Mouse (Mus musculus): ENCODE data around the gene Cdhr2. TPM values are rescaled to one million over a fixed set of nuclear protein-coding genes. Genes with fewer than 3 reads are reported as not detected.
A peak's percentile ranks its signal among the peaks of the same experiment; 100 is the strongest.

Gene Cdhr2
- polyA plus RNA-seq, 1 experiment: not detected

DNA sequence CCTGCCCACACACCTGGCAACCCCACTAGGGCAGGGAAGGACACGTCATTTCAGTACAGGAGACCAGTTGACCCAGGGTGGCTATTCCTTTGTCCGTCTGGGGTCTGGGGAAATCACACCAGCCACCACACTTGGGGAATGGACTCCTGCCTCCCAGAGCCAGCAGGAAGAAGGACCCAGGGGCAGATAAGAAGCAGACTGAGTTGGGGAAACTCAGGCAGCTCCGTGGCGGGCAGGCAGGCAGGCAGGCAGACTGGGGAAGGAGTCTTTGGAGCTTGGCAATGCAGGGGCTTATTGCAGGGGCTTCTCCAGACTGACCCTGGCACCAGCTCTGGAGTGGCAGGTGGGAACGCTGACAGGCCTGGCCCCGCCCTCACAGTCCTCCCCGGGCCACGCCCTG is 20.0 kb upstream of the Cdhr2 start:
- no peaks in the 10 kb centered on the region for H3K27me3 ChIP-seq (replicated peaks)

DNA sequence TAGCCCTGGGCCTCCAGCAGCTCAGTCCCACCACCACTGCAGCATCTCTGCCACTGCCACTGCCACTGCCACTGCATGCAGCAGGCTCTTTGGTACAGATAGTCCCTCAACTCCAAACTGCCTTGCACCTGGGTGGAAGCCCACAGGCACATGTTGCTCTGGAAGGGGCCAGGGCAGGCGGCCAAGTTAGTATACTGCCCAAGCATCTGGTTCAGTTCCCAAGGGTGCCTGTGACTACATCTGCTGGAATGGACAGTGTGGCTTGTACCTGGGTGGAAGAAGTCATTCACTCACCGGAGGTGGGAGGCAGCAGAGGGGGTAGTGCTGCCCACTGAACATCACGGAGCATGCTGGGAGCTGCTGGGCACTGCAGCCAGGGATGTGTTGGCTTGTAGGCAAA is 18.0 kb upstream of the Cdhr2 start:
- no peak overlapping the region for H3K4me3 ChIP-seq (replicated peaks)
- H3K9me3 ChIP-seq: no peaks in the 10 kb centered on the region
- H3K4me1 ChIP-seq: peaks cover 68% of the 10 kb centered on the region
- H3K27me3 ChIP-seq (replicated peaks): no peaks in the 10 kb centered on the region
- TF ChIP-seq GATA1 (IDR thresholded peaks at IDR 0.05; ENCODE audit: borderline replicate concordance, low read length): no peak
- TF ChIP-seq FLI1 (IDR thresholded peaks at IDR 0.05; ENCODE audit: low read length): no peak
- H3K36me3 ChIP-seq (replicated peaks; ENCODE audit: low read length): peaks cover 77% of the 10 kb centered on the region

More for the DNA sequence above, 20.0 kb upstream of the Cdhr2 start:
- Histone ChIP-seq H3K9me3 (no peaks in the 10 kb centered on the region), H3K4me3 (replicated peaks) (no peak overlapping the region), H3K36me3 (replicated peaks; ENCODE audit: low read length) (peaks cover 83% of the 10 kb centered on the region), H3K4me1 (peaks cover 61% of the 10 kb centered on the region)
- no peak for TF ChIP-seq GATA1 (IDR thresholded peaks at IDR 0.05; ENCODE audit: borderline replicate concordance, low read length)
- no peak for TF ChIP-seq FLI1 (IDR thresholded peaks at IDR 0.05; ENCODE audit: low read length)

DNA sequence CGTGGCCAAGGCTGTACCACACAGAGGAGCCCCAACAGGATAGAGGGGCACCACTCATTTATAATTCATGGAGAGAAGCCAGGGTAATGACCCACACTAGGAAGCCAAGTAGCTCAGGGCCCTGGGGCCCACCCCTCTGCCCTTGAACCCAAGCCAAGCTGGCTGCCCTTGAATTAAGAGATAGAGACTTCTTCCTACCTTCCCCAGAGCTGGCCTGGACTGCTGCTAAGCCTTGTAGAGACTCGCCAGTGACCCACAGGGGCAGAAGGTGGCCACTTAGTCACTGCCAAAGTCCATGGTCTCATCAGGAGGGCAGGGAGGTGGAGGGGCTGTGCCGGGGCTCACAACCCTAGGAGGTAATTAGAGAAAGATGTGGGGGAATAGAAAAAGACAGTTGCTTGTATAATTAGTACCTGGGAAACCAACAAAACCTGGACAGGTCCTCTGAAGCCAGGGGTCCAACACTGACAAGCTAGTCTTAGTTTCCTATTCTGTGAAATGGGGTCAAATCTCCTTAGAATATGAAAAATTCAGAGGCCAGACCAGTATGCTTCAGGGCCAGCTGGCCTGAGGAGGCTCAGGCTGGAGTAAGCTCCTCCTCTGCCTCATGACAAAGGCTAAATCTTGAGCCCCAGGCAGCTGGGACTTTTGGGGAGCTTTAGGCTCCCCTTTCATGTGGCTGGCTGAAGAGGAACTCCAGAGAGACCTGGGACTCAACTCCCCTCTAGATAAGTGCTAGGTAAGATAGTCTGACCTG is 16.9 kb upstream of the Cdhr2 start:
- TF ChIP-seq FLI1 (IDR thresholded peaks at IDR 0.05; ENCODE audit: low read length) (no peak), GATA1 (IDR thresholded peaks at IDR 0.05; ENCODE audit: borderline replicate concordance, low read length) (no peak)
- no peaks in the 10 kb centered on the region for H3K27me3 ChIP-seq (replicated peaks)
- H3K4me1 ChIP-seq: peaks cover 78% of the 10 kb centered on the region
- H3K4me3 ChIP-seq (replicated peaks): peak overlapping the region; percentile 100
- H3K36me3 ChIP-seq (replicated peaks; ENCODE audit: low read length): peaks cover 67% of the 10 kb centered on the region
- H3K9me3 ChIP-seq: no peaks in the 10 kb centered on the region

DNA sequence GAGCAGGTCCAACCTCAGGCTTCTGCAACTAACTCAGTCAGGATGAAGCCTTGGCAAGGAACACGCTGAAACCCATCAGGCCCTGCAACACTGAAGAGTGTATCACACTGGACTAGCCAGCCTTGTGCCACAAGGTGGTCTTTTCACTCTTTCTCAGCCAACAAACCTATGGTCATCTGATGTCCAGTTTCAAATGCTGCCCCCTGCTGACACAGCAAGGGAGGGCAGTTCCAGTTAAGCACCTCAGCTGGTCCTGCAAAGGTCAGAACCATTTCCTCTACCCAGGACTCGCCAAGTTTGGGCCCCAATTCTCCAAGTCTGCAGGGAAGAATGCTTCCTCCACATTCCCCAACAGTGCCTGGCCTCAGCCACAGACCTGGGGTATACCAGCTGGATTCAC is 16.1 kb upstream of the Cdhr2 start:
- peaks cover 84% of the 10 kb centered on the region for H3K4me1 ChIP-seq
- H3K36me3 ChIP-seq (replicated peaks; ENCODE audit: low read length): peaks cover 59% of the 10 kb centered on the region
- no peak for TF ChIP-seq GATA1 (IDR thresholded peaks at IDR 0.05; ENCODE audit: borderline replicate concordance, low read length)
- no peak for TF ChIP-seq FLI1 (IDR thresholded peaks at IDR 0.05; ENCODE audit: low read length)
- H3K27me3 ChIP-seq (replicated peaks): no peaks in the 10 kb centered on the region
- peak overlapping the region; percentile 100 for H3K4me3 ChIP-seq (replicated peaks)
- H3K9me3 ChIP-seq: no peaks in the 10 kb centered on the region

DNA sequence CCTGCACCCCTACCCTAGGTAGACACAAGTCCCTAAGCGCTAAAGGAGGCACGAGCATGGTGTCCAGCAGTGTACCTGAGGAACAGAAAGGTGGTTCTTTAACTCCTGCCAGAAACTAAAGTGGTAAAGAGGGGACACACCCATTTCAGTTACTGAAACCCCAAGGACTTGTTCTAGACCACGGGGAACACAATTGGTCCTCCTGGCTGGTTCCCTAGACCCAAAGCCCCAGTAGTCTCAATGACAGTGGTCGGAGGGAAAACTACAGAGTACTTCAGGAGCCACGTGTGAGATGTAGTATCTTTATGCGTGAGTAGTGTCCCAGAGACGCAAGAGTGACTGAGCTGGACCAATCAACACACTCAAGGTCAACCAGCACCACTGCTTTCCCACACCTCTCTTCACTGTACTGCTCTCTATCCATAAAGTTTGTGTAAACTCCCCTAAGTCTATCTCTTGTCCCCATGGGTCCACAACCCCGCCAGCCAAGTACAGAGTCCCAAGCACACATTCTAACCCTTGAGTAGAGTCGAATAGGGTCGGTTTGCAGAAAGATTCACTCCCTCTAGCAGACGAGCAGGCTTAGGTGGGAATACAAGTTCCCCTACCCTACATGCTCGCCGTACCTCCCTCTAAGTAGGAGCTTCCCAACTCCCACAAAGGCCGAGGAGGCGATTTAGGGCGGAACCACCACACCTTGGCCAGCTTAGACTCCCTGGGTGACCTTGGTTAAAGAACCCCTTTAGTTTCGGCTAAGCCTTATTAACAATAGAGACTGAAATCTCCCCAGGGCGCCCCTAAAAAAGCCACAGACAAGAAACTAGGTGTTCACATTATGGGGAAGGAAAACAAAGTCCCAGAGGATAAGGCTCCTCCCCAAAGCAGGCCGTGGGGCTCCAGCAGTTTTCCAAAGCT is 14.9 kb upstream of the Cdhr2 start:
- peak overlapping the region; percentile 100 for H3K4me3 ChIP-seq (replicated peaks)
- no peaks in the 10 kb centered on the region for H3K9me3 ChIP-seq
- H3K27me3 ChIP-seq (replicated peaks): no peaks in the 10 kb centered on the region
- no peak for TF ChIP-seq GATA1 (IDR thresholded peaks at IDR 0.05; ENCODE audit: borderline replicate concordance, low read length)
- TF ChIP-seq FLI1 (IDR thresholded peaks at IDR 0.05; ENCODE audit: low read length): no peak
- H3K36me3 ChIP-seq (replicated peaks; ENCODE audit: low read length): peaks cover 53% of the 10 kb centered on the region
- H3K4me1 ChIP-seq: peaks cover 85% of the 10 kb centered on the region

DNA sequence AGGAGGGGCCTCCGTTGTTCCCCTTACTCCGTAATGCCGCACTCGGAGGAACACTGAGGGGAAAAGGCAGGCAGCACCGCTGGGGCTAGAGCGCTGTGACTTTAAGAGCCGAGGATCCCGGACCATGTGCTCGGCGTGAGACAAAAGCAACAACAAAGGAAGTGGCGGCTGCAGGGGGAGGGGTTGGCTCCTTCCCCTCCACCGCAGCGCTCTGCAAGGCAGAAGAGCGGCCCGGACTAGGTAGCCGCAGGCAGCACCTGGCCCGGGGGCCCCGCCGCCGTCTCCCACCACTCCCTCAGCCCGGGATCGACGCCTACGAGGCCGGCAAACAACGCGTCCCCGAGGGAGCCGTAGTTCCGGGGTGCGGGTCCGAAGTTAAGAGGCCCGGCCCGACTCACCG is 14.2 kb upstream of the Cdhr2 start:
- Histone ChIP-seq H3K4me1 (peaks cover 85% of the 10 kb centered on the region), H3K36me3 (replicated peaks; ENCODE audit: low read length) (peaks cover 46% of the 10 kb centered on the region)
- no peak for TF ChIP-seq GATA1 (IDR thresholded peaks at IDR 0.05; ENCODE audit: borderline replicate concordance, low read length)
- TF ChIP-seq FLI1 (IDR thresholded peaks at IDR 0.05; ENCODE audit: low read length): no peak

DNA sequence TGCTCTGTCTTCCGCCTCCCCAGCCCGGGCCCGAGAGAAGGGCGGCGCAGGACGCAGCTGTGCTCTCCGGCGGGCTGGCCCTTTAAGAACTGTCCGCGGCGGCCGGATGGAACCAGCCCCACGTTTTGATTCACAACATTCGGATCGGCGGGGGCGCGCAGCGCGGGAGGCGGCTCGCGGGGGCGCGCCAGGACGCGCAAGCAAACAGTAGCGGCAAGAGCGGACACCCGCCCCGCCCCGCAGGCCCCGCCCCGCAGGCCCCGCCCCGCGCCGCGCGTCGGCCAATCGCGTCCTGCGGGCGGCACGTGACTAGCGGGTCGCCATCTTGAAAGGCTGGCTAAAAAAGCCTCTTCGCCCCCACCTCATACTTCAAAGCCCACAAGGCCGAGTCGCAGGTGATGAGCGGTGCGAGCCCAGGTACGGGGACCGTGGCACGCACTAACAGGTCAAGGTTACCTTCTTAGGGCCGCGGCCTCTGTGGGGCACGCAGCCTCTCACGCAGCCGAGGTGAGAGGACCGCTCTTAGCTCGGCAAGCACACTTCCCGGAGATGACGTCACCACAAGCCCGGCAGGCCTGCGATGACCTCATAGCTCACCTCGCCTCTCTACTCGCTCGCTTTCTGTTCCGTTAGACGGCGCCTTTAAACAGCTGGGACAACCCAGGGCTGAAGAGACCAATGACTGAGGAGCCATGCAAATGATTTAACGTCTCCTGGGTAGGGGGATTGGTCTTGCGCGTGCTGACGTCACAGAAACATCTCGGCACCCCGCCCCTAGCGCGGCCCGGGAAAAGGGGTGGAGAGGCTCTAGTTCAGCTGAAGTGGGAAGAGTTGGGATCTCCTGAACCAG is 13.5 kb upstream of the Cdhr2 start:
- H3K4me1 ChIP-seq: peaks cover 85% of the 10 kb centered on the region
- no peaks in the 10 kb centered on the region for H3K27me3 ChIP-seq (replicated peaks)
- TF ChIP-seq FLI1 (IDR thresholded peaks at IDR 0.05; ENCODE audit: low read length) (no peak), GATA1 (IDR thresholded peaks at IDR 0.05; ENCODE audit: borderline replicate concordance, low read length) (no peak)
- H3K4me3 ChIP-seq (replicated peaks): peak overlapping the region; percentile 100
- peaks cover 39% of the 10 kb centered on the region for H3K36me3 ChIP-seq (replicated peaks; ENCODE audit: low read length)
- no peaks in the 10 kb centered on the region for H3K9me3 ChIP-seq

More for the DNA sequence above, 14.2 kb upstream of the Cdhr2 start:
- H3K4me3 ChIP-seq (replicated peaks): peak overlapping the region; percentile 100
- no peaks in the 10 kb centered on the region for H3K9me3 ChIP-seq
- H3K27me3 ChIP-seq (replicated peaks): no peaks in the 10 kb centered on the region

DNA sequence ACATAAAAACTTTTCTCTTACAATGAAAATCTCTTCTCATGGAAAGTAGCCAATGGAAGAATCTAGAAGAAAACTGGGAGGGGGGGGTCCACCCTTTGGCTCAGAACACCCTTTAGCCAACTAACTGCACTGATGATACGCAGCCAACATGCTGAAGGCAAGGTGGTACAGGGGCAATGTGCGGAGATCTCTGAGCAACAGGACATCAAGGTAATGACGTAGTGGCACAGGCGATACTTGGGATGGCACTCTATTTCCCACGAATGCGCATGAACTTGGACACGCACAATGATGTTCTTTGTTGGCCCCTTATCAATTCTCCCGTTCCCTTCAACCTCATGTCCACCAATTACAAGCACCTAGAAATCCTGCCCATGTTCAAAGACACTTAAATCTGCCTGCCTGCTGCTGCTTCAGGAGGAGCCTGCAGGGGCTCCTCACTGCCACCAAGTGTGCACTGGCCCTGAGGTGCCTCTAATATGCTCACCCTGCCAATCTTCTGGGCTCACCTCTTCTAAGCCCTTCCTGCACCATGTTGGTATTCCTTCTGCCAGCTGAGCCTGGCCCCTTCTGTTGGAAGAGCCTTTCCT is 11.0 kb upstream of the Cdhr2 start:
- Histone ChIP-seq H3K4me3 (replicated peaks) (peak overlapping the region; percentile 40), H3K4me1 (peaks cover 71% of the 10 kb centered on the region), H3K9me3 (no peaks in the 10 kb centered on the region), H3K36me3 (replicated peaks; ENCODE audit: low read length) (peaks cover 15% of the 10 kb centered on the region), H3K27me3 (replicated peaks) (no peaks in the 10 kb centered on the region)
- TF ChIP-seq GATA1 (IDR thresholded peaks at IDR 0.05; ENCODE audit: borderline replicate concordance, low read length) (no peak), FLI1 (IDR thresholded peaks at IDR 0.05; ENCODE audit: low read length) (no peak)

DNA sequence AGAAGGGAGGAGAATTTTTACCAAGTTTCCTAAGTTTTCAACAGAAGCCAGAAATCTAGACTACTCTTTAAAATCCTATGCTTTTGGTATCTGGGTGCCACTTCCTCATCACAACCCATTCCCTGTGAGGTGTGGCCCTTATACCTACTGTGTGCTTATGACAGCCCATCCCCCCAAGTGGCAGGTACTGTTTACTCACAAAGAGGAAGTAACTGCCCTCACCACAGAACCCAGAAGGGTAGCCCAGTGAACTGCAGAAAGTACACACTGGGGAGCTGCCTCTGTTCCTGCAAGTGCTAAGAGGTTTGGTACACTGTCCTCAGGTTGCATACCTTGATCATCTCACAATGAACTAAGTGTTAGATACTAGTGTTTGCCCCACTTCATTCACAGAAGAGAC is 9.5 kb upstream of the Cdhr2 start:
- H3K4me1 ChIP-seq: peaks cover 67% of the 10 kb centered on the region
- no peaks in the 10 kb centered on the region for H3K9me3 ChIP-seq
- TF ChIP-seq FLI1 (IDR thresholded peaks at IDR 0.05; ENCODE audit: low read length) (no peak), GATA1 (IDR thresholded peaks at IDR 0.05; ENCODE audit: borderline replicate concordance, low read length) (no peak)
- no peaks in the 10 kb centered on the region for H3K27me3 ChIP-seq (replicated peaks)
- peaks cover 6% of the 10 kb centered on the region for H3K36me3 ChIP-seq (replicated peaks; ENCODE audit: low read length)
- H3K4me3 ChIP-seq (replicated peaks): peak overlapping the region; percentile 93
